Mouse (Mus musculus) thymus, adult 2 months (tissue): ENCODE measurements at regions not wholly inside any gene's neighbourhood (a gene's known extent, or its start where the extent isn't known, plus 50 kb on each side); places are given as distances from the start of the nearest gene placed in this dataset.

ENCODE experiments used
- CTCF ChIP-seq: fragments of 200-500 bp; IDR thresholded peaks from 2 replicates; pipeline ENCODE4 v1.5.1; 2012; ENCODE audit warnings: mild to moderate bottlenecking, control low read depth, low read length, moderate library complexity, borderline replicate concordance; ENCODE audit not compliant: control insufficient read depth, poor library complexity, insufficient read depth; ENCODE audit errors: extremely low read depth
- POLR2A ChIP-seq: fragments of 200-500 bp; IDR thresholded peaks from 2 replicates; pipeline ENCODE4 v1.6.1; 2012; ENCODE audit warnings: mild to moderate bottlenecking, low read length, control low read depth, moderate library complexity; ENCODE audit not compliant: control insufficient read depth, poor library complexity, insufficient read depth; ENCODE audit errors: extremely low read depth

- TF ChIP-seq POLR2A = no peak
- no peak for TF ChIP-seq CTCF
Measured at GRCm38 (mm10) chr3:9357639-9358038, 252.2 kb downstream of the Zfp704 start.
